Mouse (Mus musculus) erythroblast, embryonic 14.5 days (primary cell): ENCODE data around the gene Rassf9.

Experiments
- GATA1 ChIP-seq: IDR thresholded peaks from 2 replicates; pipeline ENCODE4 v1.6.1; 2012; ENCODE audit warnings: low read length, inconsistent platforms, mixed read lengths
- TAL1 ChIP-seq: IDR thresholded peaks from 3 replicates; pipeline ENCODE4 v1.6.1; 2012; ENCODE audit warnings: low read length, inconsistent platforms, mixed read lengths

- TF ChIP-seq TAL1 (no peak), GATA1 (no peak)
Measured at GRCm38 (mm10) chr10:102594306-102594705, 82.3 kb downstream of the Rassf9 start.
